Mouse (Mus musculus): ENCODE measurements around the gene Zswim4.

Zswim4 gene

GRCm38 (mm10) chr8:84200126-84200555 lies 36.7 kb downstream of the Zswim4 start:
- in situ Hi-C loops (cut with MseI, MboI), result no loop called here

- in situ Hi-C loops (cut with MseI, MboI), result no loop called here
These were observed 37.3 kb downstream of the Zswim4 start for GRCm38 (mm10) chr8:84199348-84200125.

- in situ Hi-C loops (cut with MseI, MboI), result no loop called here
These were observed 38.0 kb downstream of the Zswim4 start for GRCm38 (mm10) chr8:84198871-84199270.

- in situ Hi-C loops (cut with MseI, MboI), result no loop called here
These were observed 38.7 kb downstream of the Zswim4 start for GRCm38 (mm10) chr8:84197922-84198774.

GRCm38 (mm10) chr8:84197141-84197921 lies 39.5 kb downstream of the Zswim4 start:
- in situ Hi-C loops (cut with MseI, MboI), result no loop called here

GRCm38 (mm10) chr8:84194224-84194743 lies 42.6 kb downstream of the Zswim4 start:
- in situ Hi-C loops (cut with MseI, MboI), result no loop called here

GRCm38 (mm10) chr8:84193566-84193965 lies 43.3 kb downstream of the Zswim4 start:
- in situ Hi-C loops (cut with MseI, MboI), result no loop called here

GRCm38 (mm10) chr8:84193161-84193560 lies 43.7 kb downstream of the Zswim4 start:
- in situ Hi-C loops (cut with MseI, MboI), result no loop called here

- in situ Hi-C loops (cut with MseI, MboI), result no loop called here
These were observed 44.3 kb downstream of the Zswim4 start for GRCm38 (mm10) chr8:84192555-84192954.

- in situ Hi-C loops (cut with MseI, MboI), result no loop called here
These were observed 44.8 kb downstream of the Zswim4 start for GRCm38 (mm10) chr8:84192023-84192422.

- in situ Hi-C loops (cut with MseI, MboI), result no loop called here
These were observed 46.5 kb downstream of the Zswim4 start for GRCm38 (mm10) chr8:84190191-84190867.

- in situ Hi-C loops (cut with MseI, MboI), result no loop called here
These were observed 47.3 kb downstream of the Zswim4 start for GRCm38 (mm10) chr8:84189603-84190002.

GRCm38 (mm10) chr8:84188671-84189070 lies 48.2 kb downstream of the Zswim4 start:
- in situ Hi-C loops (cut with MseI, MboI), result no loop called here

- in situ Hi-C loops (cut with MseI, MboI), result no loop called here
These were observed 49.6 kb downstream of the Zswim4 start for GRCm38 (mm10) chr8:84187065-84187755.

GRCm38 (mm10) chr8:84186547-84186946 lies 50.3 kb downstream of the Zswim4 start:
- in situ Hi-C loops (cut with MseI, MboI), result no loop called here

- in situ Hi-C loops (cut with MseI, MboI), result no loop called here
These were observed 51.7 kb downstream of the Zswim4 start, which contains the start of gene Nanos3 for GRCm38 (mm10) chr8:84185117-84185516. Gene Nanos3 (minus strand): TSS chr8:84185217.

- in situ Hi-C loops (cut with MseI, MboI), result no loop called here
These were observed 52.5 kb downstream of the Zswim4 start for GRCm38 (mm10) chr8:84184085-84185043.

GRCm38 (mm10) chr8:84183261-84184084 lies 53.4 kb downstream of the Zswim4 start:
- in situ Hi-C loops (cut with MseI, MboI), result no loop called here
